Mouse (Mus musculus) hindbrain, embryonic 16.5 days (tissue): ENCODE results near the gene Spef1. TPM values are rescaled to one million over a fixed set of nuclear protein-coding genes. Genes with fewer than 3 reads are reported as not detected.
"Not testable (repeated sequence)": the region's sequence is repeated elsewhere in the genome, so short reads cannot be mapped to it uniquely, and the experiment has no call there.

Experiments used
- ATAC-seq: fragments of 200-750 bp; cut with Nextera tagmentation; 2 replicates; pipeline ENCODE4 v1.8.0; 2017; ENCODE audit warnings: moderate TSS enrichment, moderate library complexity
- H3K27ac ChIP-seq: fragments of 300-500 bp; sonication (generic); 2 replicates; pipeline ENCODE4 v1.5.1; 2014; ENCODE audit warnings: low read depth, mild to moderate bottlenecking, control low read depth, low read length, moderate library complexity
- H3K27me3 ChIP-seq: fragments of 300-500 bp; sonication (generic); replicated peaks from 2 replicates; pipeline ENCODE4 v1.6.1; 2014; ENCODE audit warnings: low read length; ENCODE audit not compliant: control insufficient read depth, insufficient read depth
- H3K36me3 ChIP-seq: fragments of 300-500 bp; sonication (generic); 2 replicates; pipeline ENCODE4 v1.6.1; 2014; ENCODE audit warnings: mild to moderate bottlenecking, low read length, moderate library complexity, mixed read lengths; ENCODE audit not compliant: control insufficient read depth, insufficient read depth
- H3K4me1 ChIP-seq: fragments of 300-500 bp; sonication (generic); 2 replicates; pipeline ENCODE4 v1.6.1; 2014; ENCODE audit warnings: low read depth, low read length; ENCODE audit not compliant: control insufficient read depth, insufficient read depth
- H3K4me2 ChIP-seq: fragments of 300-500 bp; sonication (generic); 2 replicates; pipeline ENCODE4 v1.6.1; 2014; ENCODE audit warnings: mild to moderate bottlenecking, low read length, control low read depth, moderate library complexity
- H3K4me3 ChIP-seq: fragments of 300-500 bp; sonication (generic); 2 replicates; pipeline ENCODE4 v1.5.1; 2014; ENCODE audit warnings: mild to moderate bottlenecking, low read length, control low read depth, moderate library complexity
- H3K9ac ChIP-seq: fragments of 300-500 bp; sonication (generic); 2 replicates; pipeline ENCODE4 v1.6.1; 2014; ENCODE audit warnings: low read depth, mild to moderate bottlenecking, control low read depth, low read length, moderate library complexity
- H3K9me3 ChIP-seq: fragments of 300-500 bp; sonication (generic); 2 replicates; pipeline ENCODE4 v1.6.1; 2014; ENCODE audit warnings: mild to moderate bottlenecking, low read length, moderate library complexity; ENCODE audit not compliant: control insufficient read depth
- WGBS: fragments of 180-500 bp; shearing (Covaris S2); extraction: QIAGEN DNeasy Blood & Tissue Kit; methylation state at CpG from one replicate; pipeline ENCODE4 v1.1.7; 2014; 5-methylcytosine and 5-hydroxymethylcytosine counted together
- polyA plus RNA-seq: library from polyadenylated mRNA; unstranded; fragments of >200 nt; fragmentation: Nextera tagmentation; extraction: Ambion mirVana; gene quantifications from 2 replicates; pipeline ENCODE4 v1.2.1, GENCODE M21; 2015

Spef1 gene
- polyA plus RNA-seq, result 8.0 and 9.8 TPM in 2 replicates

DNA sequence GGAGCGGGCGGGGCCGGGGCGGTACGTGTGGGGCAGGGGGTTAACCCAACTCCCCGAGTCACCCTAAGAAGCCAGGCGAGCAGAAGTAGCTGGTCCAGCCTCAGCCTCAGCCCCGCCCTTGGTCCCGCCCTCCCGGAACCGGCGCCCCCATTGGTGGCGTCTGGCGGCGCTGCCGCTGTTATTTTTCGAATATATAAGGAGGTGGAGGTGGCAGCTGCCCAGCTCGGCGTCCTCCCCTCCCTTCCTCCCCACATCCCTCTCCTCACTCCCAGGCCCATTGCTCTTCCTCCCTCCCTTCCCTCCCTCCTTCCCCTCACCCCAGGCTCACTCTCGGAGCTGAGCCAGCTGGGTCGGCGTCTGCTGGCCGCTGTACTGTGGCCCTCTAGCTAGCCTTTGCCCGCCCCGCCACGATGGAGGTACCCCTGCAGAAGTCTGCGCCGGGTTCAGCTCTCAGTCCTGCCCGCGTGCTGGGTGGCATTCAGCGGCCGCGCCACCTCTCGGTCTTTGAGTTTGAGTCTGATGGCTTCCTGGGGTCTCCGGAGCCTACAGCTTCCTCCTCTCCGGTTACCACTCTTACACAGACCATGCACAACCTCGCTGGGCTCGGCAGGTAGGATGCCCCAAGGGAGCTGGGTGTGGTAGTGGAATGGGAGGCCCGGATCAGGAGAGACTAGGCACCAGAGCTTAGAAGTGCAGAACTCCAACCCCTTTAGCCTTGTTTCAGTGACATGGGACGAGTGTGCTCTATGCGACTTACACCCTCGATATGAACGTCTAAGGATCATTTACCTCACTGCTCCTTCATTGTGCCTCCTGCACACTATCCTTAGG lies at the start of gene Spef1, which contains the start of gene Cdc25b:
Gene Spef1, minus strand, starts transcription at position 512 of the 831 bp plus-strand sequence.
Gene Cdc25b, plus strand, starts transcription at position 179 of the 831 bp plus-strand sequence.
- WGBS, result under 1% methylated on average over 42 of the region's 43 CpGs
- no peaks in the 10 kb centered on the region for H3K9me3 ChIP-seq
- no peaks in the 10 kb centered on the region for H3K36me3 ChIP-seq
- peaks cover 25% of the 10 kb centered on the region for H3K4me1 ChIP-seq
- peak within 1 kb of the TSS; percentile 73 for H3K4me3 ChIP-seq
- peak; percentile 84 for ATAC-seq
- peak within 1 kb of the TSS; percentile 71 for H3K27ac ChIP-seq
- H3K27me3 ChIP-seq, result no peaks in the 10 kb centered on the region
- H3K9ac ChIP-seq, result peak within 1 kb of the TSS; percentile 83
- peak within 1 kb of the TSS; percentile 96 for H3K4me2 ChIP-seq

DNA sequence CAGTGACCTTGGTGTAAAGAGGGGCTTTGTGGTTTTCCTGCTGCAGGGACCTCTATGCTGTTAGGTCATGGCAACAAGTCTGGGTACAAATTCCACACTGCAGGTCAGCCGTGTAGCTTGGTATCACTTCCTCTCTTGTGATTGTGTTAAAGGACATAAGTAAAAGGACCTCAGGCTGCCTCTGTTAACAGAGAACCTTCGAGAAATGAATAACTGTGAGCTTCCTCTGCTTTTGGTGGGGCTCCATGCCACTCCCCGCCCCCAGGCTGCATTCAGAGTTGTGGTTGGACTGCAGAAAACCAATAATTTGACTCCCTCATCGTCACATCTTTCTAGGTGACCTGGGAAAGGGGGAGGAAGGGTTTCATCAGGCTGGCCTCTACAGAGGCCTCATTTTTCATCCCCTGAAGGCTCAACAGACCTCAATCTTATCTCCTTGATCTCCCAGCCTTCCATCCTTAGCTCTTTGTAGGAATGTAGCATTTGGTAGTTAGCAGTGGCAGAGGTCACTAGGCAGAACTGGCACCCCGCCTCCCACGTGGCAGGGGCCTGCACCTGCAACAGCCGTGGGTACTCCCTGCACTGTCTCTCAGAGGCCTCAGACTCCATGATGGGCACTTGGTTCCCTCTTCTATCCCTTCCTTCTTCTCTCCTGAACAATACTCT lies 48.0 kb upstream of the Spef1 start:
- WGBS, result 85% methylated on average over 7 of the region's 7 CpGs
- peak overlapping the region; percentile 96 for H3K4me2 ChIP-seq

DNA sequence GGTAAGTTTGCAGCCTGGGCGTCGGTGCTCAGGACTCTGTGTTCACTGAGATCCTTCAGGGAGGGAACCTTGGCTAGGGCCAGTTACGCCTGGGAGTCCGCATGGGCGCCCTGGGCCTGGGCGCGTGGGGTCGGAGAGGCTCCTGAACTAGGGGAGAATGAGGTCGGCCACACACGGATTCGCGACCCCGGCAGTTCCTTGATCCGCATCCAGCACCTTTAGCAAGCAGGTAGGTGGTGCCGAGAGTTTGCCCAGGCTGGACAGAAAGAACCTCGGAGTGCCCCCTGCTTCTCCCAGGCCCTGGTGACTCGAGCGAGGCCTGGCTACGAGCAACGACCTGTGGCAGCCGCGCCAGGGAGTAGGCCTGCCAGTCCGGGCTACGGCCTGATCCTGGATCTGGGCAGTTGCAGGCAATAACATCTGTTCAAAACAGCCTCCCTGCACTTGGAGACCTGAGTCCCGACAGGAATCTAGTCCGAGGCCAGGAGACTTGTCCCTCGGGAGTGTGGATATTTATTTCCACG lies 47.1 kb upstream of the Spef1 start:
- H3K27me3 ChIP-seq, result no peaks in the 10 kb centered on the region
- H3K9me3 ChIP-seq, result no peaks in the 10 kb centered on the region
- H3K4me3 ChIP-seq, result peak overlapping the region; percentile 62
- H3K27ac ChIP-seq, result peak overlapping the region; percentile 9; the same call in 1 of the 2 replicates
- H3K4me1 ChIP-seq, result peaks cover 8% of the 10 kb centered on the region
- no peak for ATAC-seq
- H3K36me3 ChIP-seq, result no peaks in the 10 kb centered on the region
- H3K9ac ChIP-seq, result peak overlapping the region; percentile 70
- 11% methylated on average over 26 of the region's 28 CpGs for WGBS
- H3K4me2 ChIP-seq, result peak overlapping the region; percentile 96

More for the DNA sequence above, 48.0 kb upstream of the Spef1 start:
- Histone ChIP-seq H3K4me1 (peaks cover 8% of the 10 kb centered on the region), H3K9ac (0 out of 2 replicates have a peak overlapping the region, but pooled peaks have one; percentile 15), H3K27me3 (no peaks in the 10 kb centered on the region), H3K27ac (no peak overlapping the region), H3K4me3 (no peak overlapping the region), H3K36me3 (no peaks in the 10 kb centered on the region), H3K9me3 (no peaks in the 10 kb centered on the region)
- ATAC-seq, result no peak

DNA sequence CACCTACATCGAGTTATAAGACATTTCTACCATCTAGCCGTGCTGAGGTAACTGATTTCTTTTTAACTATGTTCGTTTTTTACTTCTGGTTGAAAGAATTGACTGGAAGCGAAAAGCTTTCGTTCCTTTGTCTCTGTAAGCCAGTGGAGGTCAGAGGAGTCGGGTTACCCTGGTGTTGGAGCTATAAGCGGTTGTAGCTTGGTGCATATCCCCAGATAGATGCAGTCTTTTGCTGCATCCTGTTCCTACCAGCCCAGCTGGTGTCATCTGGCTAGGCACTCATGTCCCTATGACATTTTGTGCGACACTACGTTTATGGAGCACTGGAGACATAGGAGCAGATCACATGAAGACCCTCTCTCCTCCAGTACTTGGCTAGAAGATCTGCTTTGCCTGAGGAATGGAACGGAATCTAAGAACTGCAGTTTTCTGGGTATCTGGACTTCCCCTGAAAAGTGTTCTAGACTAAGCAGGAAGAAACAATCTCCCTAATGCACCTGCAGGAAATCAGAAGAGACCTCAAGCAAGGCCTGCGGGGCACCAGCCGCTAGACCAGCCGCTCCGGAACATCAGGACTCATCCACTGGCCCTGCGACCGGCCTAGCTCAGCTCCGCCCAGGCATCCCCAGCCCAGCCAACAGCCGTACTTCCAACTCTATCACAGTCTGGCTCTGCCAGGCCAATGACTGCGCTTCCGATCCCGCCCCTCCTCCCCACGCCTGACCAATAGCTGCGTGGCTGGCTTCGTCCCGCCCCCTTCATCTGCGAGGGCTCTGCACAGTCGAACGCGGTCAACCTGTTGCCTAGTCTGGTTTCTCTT lies 46.4 kb upstream of the Spef1 start, which contains the start of gene Mavs:
Gene Mavs, plus strand, starts transcription at position 757 of the 820 bp plus-strand sequence.
- H3K27me3 ChIP-seq, result no peaks in the 10 kb centered on the region
- H3K9ac ChIP-seq, result peak within 1 kb of the TSS; percentile 70
- WGBS, result 10% methylated on average over 29 of the region's 29 CpGs
- peak; percentile 100 for ATAC-seq
- H3K27ac ChIP-seq, result peak within 1 kb of the TSS; percentile 36
- no peaks in the 10 kb centered on the region for H3K9me3 ChIP-seq
- H3K4me3 ChIP-seq, result peak within 1 kb of the TSS; percentile 62
- H3K4me2 ChIP-seq, result peak within 1 kb of the TSS; percentile 96
- H3K4me1 ChIP-seq, result peaks cover 8% of the 10 kb centered on the region
- H3K36me3 ChIP-seq, result no peaks in the 10 kb centered on the region

DNA sequence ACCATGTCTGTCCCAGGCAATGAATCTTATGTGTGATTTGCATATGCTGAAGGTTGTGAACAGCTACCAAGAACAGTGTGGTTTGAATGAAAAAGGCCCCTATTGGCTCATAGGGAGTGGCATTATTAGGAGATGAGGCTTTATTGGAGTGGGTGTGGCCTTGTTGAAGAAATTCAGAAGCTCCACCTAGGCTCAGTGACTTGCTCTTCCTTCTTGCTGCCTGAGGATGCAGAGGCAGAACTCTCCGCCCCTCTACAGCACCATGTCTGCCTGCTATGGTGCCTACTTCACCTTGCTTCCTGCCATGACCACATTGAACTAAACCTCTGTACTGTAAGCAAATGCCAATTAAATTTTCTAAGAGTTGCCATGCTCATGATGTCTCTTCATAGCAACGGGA lies 45.5 kb upstream of the Spef1 start:
- Histone ChIP-seq H3K27me3 (no peaks in the 10 kb centered on the region), H3K27ac (no peak overlapping the region), H3K9ac (no peak overlapping the region), H3K4me1 (peaks cover 8% of the 10 kb centered on the region), H3K36me3 (no peaks in the 10 kb centered on the region), H3K9me3 (no peaks in the 10 kb centered on the region), H3K4me3 (no peak overlapping the region), H3K4me2 (no peak overlapping the region)
- no peak for ATAC-seq
- WGBS, result 93% methylated on average over 2 of the region's 2 CpGs

DNA sequence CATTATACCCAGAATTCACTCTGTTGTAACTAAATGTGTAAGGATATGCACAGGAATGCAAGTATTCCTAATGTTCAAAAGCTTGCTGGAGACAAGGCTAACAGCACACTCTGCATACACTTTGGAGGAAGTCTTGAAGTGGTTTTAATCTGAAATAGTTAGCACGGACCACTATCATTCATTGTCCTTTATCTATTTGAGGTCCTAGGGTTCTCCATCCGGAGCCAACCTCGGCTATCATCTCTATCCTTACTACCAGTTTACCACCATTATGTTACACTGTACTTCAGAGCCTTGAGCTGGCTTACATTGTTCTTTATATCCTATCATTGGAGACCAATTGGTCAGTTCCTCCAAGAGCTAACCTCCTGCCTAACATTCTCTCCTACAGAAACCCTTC lies 40.2 kb upstream of the Spef1 start:
- Histone ChIP-seq H3K9me3 (no peaks in the 10 kb centered on the region), H3K4me1 (no peaks in the 10 kb centered on the region), H3K4me2 (no peak overlapping the region), H3K27ac (no peak overlapping the region), H3K9ac (no peak overlapping the region), H3K4me3 (no peak overlapping the region), H3K36me3 (no peaks in the 10 kb centered on the region), H3K27me3 (no peaks in the 10 kb centered on the region)
- WGBS, result 91% methylated on average over 3 of the region's 3 CpGs
- no peak for ATAC-seq

DNA sequence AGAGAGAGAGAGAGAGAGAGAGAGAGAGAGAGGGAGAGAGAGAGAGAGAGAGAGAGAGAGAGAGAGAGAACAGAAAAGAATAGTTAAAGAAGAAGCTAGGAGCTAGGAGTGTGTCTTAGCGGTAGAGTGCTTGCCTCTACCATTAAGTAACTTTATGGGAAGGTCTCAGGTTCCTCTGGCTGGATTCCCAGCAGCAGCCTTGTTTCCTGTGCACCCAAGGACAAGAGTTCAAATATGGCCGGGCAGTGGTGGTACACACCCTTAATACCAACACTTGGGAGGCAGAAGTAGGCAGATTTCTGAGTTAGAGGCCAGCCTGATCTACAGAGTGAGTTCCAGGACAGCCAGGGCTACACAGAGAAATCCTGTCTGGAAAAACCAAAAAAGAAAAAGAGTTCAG lies 39.6 kb upstream of the Spef1 start:
- not testable (repeated sequence) for H3K4me1 ChIP-seq

DNA sequence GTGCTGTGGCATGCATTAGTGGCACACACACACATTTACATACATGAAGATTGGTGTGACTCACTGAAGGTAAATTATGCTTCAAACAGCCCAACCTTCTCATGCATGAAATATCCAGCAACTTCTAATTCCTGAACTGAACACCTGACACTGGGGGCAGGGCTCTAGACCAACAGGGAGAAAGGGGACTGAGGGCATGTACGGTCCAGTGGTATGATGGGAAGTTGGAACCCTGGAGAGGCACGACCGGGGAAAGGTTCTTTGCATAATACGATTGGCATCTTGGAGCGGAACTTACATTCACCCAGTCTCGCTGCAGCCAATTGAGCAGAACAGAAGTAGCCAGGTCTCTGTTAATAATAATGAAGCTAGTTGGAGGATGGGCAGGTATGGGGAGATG lies 38.1 kb upstream of the Spef1 start:
- Histone ChIP-seq H3K27ac (no peak overlapping the region), H3K36me3 (no peaks in the 10 kb centered on the region), H3K9ac (no peak overlapping the region), H3K9me3 (no peaks in the 10 kb centered on the region), H3K4me3 (no peak overlapping the region), H3K4me1 (no peaks in the 10 kb centered on the region), H3K4me2 (no peak overlapping the region), H3K27me3 (no peaks in the 10 kb centered on the region)
- 84% methylated on average over 6 of the region's 6 CpGs for WGBS
- ATAC-seq, result no peak

More for the DNA sequence above, 39.6 kb upstream of the Spef1 start:
- H3K27ac ChIP-seq, H3K27me3 ChIP-seq, H3K4me2 ChIP-seq, ATAC-seq, H3K9ac ChIP-seq, H3K9me3 ChIP-seq, H3K4me3 ChIP-seq, H3K36me3 ChIP-seq: not testable (repeated sequence)
- 83% methylated on average over 2 of the region's 2 CpGs for WGBS
